Mouse (Mus musculus) ZHBTc4 (cell line): ENCODE measurements around the gene Usp7.

Experiments
- DNase-seq: peaks from one replicate; pipeline ENCODE4 v3.0.0-alpha.2; 2011; ENCODE audit warnings: low read depth, low spot score

Gene Usp7

DNA sequence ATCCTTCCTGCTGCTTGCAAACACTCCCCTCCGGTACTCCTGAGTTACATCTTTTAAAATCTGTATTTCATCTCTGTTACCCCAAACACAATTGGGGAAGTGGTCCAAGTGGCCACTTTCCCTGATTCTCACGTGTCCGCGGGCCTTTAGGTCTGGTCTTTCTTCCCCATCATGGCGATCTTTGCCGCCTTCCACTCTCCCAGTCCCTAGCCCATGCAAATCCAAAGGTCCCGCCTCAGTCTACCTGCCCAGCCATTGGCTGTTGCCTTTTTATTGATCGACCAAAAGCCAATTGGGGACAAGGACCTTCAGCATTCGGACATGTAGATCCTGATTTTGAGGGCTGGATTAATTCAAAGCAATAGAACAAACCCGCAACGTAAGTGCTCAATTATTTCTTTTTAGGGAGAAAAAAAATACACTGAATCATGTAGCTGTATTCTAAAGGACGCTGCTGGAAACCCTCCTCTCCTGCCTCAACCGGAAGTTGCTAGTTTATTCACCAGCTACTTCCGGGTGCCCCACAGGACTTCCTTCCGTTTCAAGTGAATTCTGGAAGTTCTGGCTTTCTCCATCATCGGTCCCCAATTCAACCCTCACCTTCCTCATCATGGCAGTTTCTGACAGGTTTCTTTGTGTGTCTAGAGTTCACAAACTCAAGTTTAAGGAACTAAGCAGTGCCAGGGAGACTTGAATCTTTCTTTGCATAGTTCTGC, 8.8 kb downstream of the Usp7 start:
- peak; percentile 93 for DNase-seq

DNA sequence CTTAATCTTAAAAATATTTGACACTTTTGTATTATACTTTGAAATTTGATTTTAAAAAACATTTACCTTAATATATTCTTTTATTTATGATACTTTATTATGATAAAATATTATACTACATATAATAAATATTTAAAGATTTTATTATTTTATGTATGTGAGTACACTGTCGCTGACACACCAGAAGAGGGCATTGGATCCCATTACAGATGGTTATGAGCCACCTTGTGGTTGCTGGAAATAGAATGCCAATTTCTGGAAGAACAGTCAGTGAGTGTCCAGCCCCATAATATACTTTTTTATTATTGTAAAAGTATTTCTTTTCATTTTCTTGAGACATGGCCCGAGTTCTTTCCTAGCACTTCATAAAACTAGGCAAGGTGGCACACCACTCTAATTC, 10.4 kb downstream of the Usp7 start:
- DNase-seq, result no peak

DNA sequence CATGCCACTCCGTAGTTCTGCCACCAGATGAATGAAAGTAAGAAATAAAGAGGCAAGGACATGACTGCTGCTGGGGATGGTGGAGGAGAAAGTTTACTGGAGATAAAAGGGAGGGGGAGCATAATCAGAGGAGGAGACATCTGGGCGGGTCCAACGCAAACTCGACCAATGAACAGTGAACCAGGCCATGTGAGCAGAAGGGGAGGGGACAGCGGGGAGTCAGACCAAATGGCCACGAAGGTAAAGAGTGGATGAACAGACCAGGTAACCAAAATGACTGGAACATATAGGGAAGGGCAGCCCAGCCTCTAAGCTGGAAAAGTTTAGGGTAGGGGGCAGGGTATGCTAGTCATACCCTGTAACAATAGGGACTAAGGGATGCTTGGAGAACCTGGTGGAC, 10.9 kb downstream of the Usp7 start:
- peak; percentile 92 for DNase-seq

DNA sequence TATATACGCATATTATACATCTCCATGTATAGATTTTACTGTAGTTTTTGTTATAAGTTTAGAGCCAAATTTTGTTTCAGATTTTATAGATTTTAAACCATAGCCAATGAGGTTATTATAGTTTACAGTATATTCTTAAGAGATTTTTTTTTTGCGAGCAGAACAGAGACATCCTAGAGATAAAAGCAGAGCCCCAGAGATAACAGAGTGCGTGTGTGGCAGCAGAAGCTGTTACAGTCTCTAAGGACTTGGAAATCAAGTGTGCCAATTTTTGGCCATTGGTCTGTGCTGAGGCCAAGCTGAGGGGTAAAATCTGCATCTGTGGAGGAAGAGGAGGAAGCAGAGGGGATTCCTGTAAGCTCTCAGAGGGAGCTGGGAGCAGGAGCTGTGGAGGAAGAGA, 11.9 kb downstream of the Usp7 start:
- no peak for DNase-seq

DNA sequence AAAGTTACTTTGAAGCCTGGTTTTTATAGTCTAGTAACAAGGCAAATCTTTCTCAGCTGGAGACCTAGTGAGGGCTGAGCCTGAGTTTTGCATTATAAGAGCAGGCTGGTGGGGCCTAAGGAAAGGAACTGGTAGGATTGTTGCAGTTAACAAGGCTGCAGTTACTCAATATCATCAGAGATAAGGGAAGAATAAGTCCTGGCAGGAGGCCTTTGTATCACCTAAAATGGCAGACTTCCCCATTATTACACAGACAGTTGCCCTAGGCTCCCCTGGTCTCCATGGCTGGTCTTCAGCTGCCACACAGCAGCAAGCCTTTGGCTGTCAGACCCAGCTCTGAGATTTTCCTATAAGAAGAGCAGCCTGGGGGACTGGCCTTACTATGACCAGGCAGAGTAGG, 13.4 kb downstream of the Usp7 start:
- DNase-seq, result peak; percentile 94

DNA sequence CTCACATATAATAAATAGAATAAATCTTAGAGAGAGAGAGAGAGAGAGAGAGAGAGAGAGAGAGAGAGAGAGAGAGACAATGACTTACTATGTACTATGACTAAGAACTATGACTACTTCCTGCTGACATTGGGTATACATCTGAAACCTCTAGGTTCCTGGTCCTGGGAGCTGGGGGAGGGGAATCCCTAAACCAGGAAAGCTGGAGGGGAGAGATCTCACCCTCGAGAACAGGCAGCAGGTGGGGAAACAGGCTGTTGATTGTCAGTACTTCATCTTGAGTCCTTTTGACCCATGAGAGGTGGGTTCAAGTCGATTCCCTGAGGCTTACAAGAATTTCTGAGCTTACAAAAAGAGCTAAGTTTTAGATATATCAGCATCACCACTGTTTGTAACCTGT, 14.9 kb downstream of the Usp7 start:
- DNase-seq, result peak; percentile 51

DNA sequence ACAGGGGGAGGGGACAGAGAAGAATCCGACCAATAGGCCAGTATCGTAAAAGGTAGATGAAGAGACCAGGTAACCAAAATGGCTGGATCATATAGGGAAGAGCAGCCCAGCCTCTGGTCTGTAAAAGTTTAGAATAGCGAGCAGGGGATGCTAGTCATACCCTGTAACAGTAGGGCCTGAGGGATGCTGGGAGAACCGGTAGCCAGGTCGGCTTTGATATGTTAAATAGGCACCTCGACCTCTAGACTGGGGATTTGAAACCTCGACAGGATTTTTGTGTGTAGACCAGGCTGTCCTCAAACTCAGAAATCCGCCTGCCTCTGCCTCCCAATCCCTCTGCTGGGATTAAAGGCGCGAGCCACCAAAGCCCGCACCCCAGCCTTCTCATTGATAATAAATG, 15.5 kb downstream of the Usp7 start:
- peak; percentile 81 for DNase-seq

DNA sequence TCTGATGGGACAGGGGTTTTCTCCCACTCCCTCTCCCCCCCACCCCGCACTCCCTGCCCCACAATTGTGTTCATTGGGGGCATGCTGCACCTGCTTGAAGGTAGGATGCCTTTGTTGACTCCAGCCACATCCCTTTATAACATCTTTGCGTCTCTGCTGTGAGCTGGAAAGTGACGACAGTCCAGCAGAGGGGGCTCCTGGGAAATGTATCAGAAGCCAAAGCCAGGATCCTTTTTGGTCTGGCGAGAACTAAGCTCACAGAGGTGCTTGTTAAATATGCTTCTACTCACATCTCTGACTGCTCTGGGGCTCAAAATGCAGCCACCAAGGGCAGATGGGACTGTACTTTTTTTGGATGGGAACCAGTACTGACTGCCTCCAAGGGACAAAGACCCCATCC, 21.0 kb downstream of the Usp7 start:
- DNase-seq, result peak; percentile 77

DNA sequence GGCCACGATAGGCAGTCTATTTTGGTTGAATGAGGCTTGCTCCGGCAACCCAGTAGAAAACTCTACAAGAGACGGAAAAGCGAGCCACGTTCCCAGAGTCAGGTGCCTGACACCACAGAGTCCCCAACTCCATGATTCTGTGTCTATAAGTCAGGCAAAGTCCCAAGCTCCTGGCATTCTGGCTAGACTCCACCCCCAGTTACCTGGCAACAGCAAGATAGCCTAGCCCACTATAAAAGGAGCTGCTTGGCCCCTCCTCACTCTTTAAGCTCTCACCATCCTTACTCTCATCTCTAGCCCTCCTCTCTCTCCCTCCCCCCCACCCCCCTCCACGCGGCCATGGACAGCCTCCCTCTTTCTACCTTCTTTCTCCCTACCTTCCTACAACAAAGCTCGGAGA, 21.8 kb downstream of the Usp7 start:
- peak; percentile 91 for DNase-seq

DNA sequence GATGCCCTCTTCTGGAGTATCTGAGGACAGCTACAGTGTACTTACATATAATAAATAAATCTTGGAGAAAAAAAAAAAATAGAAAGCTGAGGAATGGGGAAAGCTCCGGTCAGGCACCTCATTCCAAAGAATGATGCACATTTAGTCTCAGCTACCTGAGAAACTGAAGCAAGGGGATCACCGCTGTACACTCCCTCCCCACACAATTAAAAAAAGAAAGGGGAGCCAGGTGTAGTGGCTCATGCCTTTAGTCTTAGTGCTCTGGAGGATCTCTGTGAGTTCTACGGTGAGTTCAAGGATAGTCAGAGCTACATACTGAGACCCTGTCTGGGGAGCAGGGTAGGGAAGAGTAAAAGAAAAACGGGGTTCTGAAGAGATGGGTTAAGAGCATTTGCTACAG, 22.6 kb downstream of the Usp7 start:
- no peak for DNase-seq

DNA sequence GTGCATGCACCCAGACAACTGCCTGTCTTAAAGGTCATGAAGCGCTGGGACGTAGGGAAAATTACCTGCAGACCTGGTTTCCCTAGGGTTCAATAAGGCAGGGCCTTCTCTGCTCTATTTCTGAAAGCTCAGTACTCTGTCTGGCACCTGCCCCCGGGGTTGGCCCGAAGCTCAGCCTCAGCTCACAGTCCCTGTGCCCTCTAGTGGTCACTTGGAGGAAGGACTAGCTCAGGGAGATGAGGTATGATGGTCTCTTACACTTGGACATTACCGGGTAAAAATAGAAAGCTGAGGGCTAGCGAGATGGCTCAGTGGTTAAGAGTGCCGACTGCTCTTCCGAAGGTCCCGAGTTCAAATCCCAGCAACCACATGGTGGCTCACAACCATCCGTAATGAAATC, 23.0 kb downstream of the Usp7 start:
- peak; percentile 90 for DNase-seq

DNA sequence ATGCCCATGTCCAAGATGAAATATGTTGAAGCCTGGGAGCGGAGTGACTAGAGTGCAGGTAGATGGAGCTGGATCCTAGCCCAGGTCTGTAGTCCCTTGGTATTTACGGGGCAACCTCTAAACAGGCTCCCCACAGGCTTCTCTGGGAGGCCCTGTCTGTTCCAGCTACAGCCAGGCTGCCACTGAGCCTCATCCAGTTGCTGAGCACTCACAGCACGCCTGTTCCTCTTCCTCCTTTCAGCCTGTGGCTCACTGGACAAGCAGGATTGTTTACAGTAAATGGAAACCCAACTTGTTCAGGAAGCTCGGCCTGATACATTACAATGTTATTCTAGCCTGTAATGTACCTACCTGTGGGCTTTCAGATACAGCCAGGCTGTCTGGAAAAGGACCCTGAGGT, 23.5 kb downstream of the Usp7 start:
- DNase-seq, result no peak

DNA sequence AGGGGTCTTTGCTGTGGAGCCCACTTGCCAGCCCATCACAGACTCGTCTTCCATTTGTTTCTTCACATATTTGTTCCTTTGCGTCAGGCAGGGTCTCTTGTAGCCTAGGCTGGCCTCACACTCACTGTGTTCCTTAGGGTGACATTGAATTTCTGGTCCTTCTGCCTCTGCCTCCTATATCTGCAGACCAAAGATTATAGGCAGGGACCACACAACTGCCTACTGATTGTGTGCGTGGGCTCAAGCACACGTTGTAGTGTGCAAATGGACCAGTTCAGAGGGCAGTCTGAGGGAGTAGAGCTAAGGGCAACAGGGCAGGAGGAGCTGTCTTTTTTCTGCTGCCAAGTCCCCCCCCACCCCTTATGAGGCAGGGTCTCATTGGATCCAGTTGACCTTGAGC, 24.0 kb downstream of the Usp7 start:
- DNase-seq, result no peak

DNA sequence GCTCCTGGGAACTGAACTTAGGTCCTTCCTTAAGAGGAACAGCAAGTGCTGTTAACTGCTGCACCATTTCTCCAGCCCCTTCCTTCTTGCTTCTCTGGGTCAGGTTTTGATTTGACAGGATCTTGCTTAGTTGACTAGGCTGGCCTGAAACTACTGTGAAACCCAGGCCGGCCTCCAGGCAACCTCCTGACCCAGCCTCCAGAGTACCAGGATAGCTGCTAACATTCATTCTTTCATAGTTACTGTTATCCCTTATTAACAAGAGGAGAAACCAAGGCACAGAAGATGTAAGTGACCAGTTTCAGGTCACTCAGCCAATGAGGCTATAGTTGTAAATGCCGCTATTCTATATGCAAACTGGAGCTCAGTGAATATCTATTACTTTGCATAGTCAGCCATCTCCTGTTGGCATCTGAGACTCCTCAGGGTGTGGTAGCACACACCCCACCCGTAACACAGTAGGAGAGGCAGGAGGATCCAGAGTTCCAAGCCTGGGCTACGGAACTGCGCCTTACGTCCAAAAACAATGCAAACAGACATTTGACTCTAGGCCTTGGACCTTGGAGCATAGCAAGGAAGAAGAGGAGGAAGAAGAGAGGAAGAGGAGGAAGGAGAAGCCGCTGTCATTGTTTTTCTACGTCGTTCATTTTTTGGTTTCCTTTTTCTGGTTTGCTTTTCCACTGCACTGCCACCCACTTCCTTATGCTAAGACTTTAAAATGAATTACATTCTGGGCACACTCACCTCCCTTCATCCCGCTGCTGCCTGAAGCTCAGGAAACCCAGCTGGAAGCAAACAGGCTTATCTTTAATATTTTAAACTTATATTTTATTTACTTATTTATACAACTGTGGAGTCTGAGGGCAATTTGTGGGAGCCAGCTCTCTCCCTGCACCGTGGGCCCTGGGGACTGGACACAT, 24.7 kb downstream of the Usp7 start:
- peak; percentile 73 for DNase-seq

DNA sequence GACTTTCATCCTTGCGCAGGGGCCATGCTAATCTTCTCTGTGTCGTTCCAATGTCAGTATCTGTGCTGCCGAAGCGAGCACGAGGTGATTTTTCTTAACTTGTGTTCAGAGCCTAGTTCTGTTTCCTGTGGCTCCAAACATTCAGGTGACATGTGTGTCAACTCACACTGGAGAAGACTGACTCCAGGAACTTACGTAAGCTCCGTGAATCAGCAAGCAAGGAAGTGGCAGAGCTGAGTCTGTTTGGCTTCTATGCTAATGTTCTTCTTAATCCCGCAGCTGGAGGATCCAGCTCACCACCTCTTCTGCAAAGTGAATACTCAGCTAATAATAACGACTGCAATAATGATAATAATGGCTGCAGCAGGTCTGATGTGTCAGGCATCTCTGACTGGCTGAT, 25.9 kb downstream of the Usp7 start:
- DNase-seq, result no peak

DNA sequence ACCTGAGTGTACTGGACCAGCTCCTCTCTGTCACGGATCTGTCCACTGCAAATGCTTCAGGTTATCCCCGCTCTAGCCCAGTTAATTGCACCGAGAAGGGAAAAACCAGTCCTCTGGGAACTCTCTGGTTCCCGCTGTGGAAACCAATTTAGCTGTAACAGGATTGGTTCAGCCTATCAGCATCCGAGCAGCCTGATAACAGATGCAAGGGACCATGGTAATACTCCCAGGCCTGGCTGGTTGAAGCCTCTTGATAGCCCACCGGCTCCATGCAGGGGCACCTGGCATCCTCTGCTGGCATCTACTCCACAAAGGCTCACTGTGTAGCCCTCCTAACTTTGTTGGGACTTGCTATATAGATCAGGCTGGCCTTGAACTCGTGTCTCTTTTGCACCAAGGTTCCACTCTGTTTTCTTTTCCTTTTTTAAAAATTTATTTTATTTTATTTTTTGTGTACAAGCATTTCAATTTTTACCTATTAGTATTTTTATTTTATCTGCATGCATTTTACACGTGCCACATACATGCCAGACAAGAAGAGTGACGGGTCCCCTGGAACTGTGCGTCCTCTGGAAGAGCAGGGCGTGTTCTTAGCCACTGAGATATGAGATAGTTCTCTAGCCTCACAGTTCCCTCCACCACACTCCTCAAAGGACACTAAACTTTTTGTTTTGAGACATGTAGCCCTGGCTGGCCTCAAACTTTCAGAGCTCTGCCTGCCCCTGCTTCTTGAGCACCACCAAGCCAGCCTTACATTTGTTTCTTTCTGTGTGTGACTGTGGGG, 27.8 kb downstream of the Usp7 start:
- no peak for DNase-seq

DNA sequence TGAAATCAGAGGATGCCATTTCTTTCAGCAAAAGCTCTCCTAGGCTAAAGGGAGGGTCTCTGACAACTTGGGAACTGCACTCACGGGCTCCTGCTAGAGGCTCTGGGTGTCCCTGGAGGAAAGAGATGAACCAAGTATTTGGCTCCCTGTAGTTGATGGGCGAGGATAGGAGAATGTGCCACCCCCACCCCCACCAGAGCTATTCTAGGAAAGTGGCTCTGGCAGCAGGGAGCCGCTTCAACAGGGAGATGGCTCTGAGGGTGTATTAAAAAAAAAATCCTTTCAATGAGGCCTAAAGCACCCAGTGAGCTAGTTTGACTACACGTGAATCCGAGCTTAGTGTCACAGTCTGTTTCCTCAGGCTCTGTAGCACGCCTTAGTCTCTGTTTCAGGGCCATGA, 29.1 kb downstream of the Usp7 start:
- DNase-seq, result peak; percentile 49

DNA sequence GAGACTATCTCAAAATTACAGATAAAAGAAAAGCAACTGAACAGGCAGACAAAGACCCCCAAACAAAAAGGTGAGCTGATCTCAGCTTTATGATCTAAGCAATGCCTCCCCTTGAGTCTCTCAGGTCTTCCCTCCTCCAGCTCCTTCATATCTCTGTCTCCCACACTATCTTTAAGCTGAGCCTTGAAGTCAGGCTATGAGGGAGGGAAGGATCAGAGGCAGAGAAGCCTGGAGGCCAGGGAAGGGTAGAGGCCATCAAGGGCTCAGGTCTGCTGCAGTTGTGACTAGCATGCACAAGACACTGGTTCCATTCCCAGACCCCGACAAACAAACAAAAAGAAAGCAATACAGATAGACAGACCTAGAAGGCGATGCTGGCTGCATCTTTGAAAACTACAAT, 30.2 kb downstream of the Usp7 start:
- no peak for DNase-seq

DNA sequence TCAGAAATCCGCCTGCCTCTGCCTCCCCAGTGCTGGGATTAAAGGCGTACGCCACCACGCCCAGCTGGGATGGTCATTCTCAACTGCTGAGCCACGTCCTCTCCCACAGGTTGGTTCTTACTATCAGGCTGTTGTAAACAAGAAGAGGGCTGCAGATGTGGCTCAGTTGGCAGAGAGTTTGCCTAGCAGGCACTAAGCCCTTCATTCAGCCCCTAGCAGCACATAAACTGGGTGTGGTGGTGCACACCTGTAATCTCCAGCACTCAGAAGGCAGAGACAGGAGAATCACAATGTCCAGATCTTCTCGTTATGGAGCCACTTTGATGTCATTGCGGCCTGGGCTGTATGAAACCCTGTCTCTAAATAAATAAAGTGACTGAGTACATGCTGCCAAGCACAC, 31.1 kb downstream of the Usp7 start:
- no peak for DNase-seq

DNA sequence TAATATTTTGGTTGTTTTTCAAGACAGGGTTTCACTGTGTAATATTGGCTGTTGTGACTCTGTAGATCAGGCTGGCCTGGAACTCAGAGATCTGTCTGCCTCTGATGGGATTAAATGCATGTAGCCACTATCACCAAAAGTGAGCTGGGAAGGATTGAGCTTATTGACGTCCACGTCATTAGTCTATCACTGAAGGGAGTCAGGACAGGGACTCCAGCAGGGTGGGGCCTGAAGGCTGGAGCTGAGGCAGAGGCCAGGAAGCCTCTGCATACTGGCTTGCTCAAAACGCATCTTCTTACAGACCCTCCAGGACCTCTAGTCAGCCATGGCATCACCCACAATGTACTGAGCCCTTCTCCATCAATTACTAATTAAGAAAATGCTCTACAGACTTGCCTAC, 33.1 kb downstream of the Usp7 start:
- no peak for DNase-seq

DNA sequence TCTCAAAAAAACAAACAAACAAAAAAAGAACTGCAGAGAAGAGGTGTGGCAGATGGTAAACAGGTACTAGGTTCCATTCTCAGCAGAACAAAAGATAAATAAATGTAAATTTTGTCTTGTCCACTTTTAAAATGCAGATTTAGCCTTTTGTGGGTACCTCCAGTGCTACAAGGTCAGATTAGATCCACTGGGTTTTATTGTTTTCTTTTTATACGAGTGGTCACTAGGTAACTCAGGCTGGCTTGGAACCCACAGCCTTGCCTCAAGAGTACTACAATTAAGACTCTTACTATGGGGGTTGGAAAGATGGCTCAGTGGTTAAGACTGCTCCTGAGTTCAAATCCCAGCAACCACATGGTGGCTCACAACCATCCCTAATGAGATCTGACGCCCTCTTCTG, 33.9 kb downstream of the Usp7 start:
- peak; percentile 65 for DNase-seq

DNA sequence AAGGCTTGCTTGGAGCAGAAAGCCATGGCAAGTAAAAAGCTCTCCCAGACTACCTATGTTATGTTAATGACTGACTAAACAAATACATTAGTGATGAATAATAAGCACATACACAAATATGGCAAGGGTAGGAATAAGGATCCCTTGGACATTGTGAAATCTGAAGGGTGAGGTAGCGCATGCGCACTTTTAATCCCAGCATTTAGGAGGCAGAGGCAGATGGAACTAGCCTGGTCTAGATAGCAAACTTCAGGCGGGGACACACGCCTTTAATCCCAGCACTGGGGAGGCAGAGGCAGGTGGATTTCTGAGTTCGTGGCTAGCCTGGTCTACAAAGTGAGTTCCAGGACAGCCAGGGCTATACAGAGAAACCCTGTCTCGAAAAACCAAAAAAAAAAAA, 34.5 kb downstream of the Usp7 start:
- peak; percentile 70 for DNase-seq
